Mouse (Mus musculus) MEL (cell line): Measurements from ENCODE around the gene Pax8.

Experiments used
- CHD1 ChIP-seq: IDR thresholded peaks from 2 replicates; pipeline ENCODE4 v1.6.1; 2012; ENCODE audit warnings: low read depth, mild to moderate bottlenecking, inconsistent platforms, low read length, improper control_type of control experiment
- CHD2 ChIP-seq: IDR thresholded peaks from 2 replicates; pipeline ENCODE4 v1.6.1; 2011; ENCODE audit warnings: low read length, improper control_type of control experiment
- CTCF ChIP-seq, 3 experiments: IDR thresholded peaks in 2 of 3; conservative IDR thresholded peaks in 1 of 3; 2 replicates each; pipeline ENCODE4 v1.5.1; 2011 to 2012; ENCODE audit warnings: low read length in 3 of 3, low read depth in 2 of 3, mild to moderate bottlenecking in 2 of 3, improper control_type of control experiment in 1 of 3, inconsistent platforms in 1 of 3, mixed read lengths in 1 of 3, moderate library complexity in 1 of 3; ENCODE audit not compliant: control insufficient read depth in 1 of 3, insufficient read depth in 1 of 3, poor library complexity in 1 of 3, severe bottlenecking in 1 of 3
- E2F4 ChIP-seq: IDR thresholded peaks from 2 replicates; pipeline ENCODE4 v1.6.1; 2011; ENCODE audit warnings: low read depth, low read length, improper control_type of control experiment, borderline replicate concordance
- EP300 ChIP-seq, 2 experiments: IDR thresholded peaks; 2 replicates each; pipeline ENCODE4 v1.6.1; 2011; ENCODE audit warnings: improper control_type of control experiment in 2 of 2, low read length in 2 of 2, low read depth in 1 of 2, mild to moderate bottlenecking in 1 of 2
- MAZ ChIP-seq: IDR thresholded peaks from 2 replicates; pipeline ENCODE4 v1.6.1; 2012; ENCODE audit warnings: low read depth, mild to moderate bottlenecking, inconsistent platforms, low read length, improper control_type of control experiment
- MEF2A ChIP-seq: IDR thresholded peaks from 2 replicates; pipeline ENCODE4 v1.6.1; 2014; ENCODE audit warnings: low read depth, mild to moderate bottlenecking, inconsistent platforms, low read length, improper control_type of control experiment; ENCODE audit not compliant: poor library complexity, insufficient replicate concordance, severe bottlenecking; ENCODE audit errors: extremely low read depth
- POLR2A ChIP-seq, 2 experiments: IDR thresholded peaks; 2 replicates each; pipeline ENCODE4 v1.6.1; 2011 to 2012; ENCODE audit warnings: low read length in 2 of 2, mild to moderate bottlenecking in 2 of 2, control low read depth in 1 of 2, improper control_type of control experiment in 1 of 2, low read depth in 1 of 2, moderate library complexity in 1 of 2; ENCODE audit not compliant: control insufficient read depth in 1 of 2, insufficient read depth in 1 of 2, poor library complexity in 1 of 2
- POLR2AphosphoS2 ChIP-seq: IDR thresholded peaks from 2 replicates; pipeline ENCODE4 v1.6.1; 2011; ENCODE audit warnings: low read length, improper control_type of control experiment
- POLR2AphosphoS5 ChIP-seq: IDR thresholded peaks from 2 replicates; pipeline ENCODE4 v1.6.1; 2012; ENCODE audit warnings: low read depth, borderline replicate concordance, mild to moderate bottlenecking, inconsistent platforms, low read length, moderate library complexity, mixed read lengths
- TCF12 ChIP-seq: IDR thresholded peaks from 2 replicates; pipeline ENCODE4 v1.6.1; 2014; ENCODE audit warnings: low read depth, mild to moderate bottlenecking, inconsistent platforms, low read length, improper control_type of control experiment, moderate library complexity
- UBTF ChIP-seq: IDR thresholded peaks from 2 replicates; pipeline ENCODE4 v1.6.1; 2012; ENCODE audit warnings: low read depth, mild to moderate bottlenecking, inconsistent platforms, low read length, improper control_type of control experiment, moderate library complexity, borderline replicate concordance; ENCODE audit not compliant: insufficient read depth
- USF1 ChIP-seq: IDR thresholded peaks from 2 replicates; pipeline ENCODE4 v1.6.1; 2014; ENCODE audit warnings: low read depth, mild to moderate bottlenecking, inconsistent platforms, low read length, improper control_type of control experiment, moderate library complexity
- ZNF384 ChIP-seq: IDR thresholded peaks from 2 replicates; pipeline ENCODE4 v1.6.1; 2012; ENCODE audit warnings: low read depth, mild to moderate bottlenecking, inconsistent platforms, low read length, improper control_type of control experiment

DNA sequence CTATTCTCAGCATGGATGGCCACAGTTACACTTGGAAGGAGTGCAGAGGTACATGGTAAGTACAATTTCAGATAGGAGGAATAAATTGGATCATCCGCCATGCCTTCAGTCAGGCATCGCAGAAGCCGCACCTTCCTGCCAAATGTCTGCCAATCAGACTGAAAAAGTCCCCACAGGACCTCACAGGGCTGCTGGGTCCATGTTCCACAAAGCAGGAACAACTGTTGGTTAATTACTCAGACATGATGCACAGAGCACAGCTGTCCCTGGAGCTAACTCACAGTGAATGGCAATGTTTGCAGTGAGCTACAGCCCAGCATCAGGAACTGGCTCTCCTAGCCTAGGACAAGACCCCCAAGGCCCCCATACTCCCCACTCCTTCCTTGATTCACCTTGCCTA lies 32.0 kb upstream of the Pax8 start:
- TF ChIP-seq ZNF384 (no peak), EP300 (IDR thresholded peaks at IDR 0.05; ENCODE audit: low read depth in 1 of 2, low read length in 2 of 2) (no peak), POLR2A (IDR thresholded peaks at IDR 0.05; ENCODE audit: control insufficient read depth in 1 of 2, insufficient read depth in 1 of 2, low read depth in 1 of 2, low read length in 2 of 2, poor library complexity in 1 of 2) (no peak), POLR2AphosphoS2 (no peak), CTCF (IDR thresholded peaks at IDR 0.05 in 2 of 3, conservative IDR thresholded peaks at IDR 0.05 in 1 of 3; ENCODE audit: control insufficient read depth in 1 of 3, insufficient read depth in 1 of 3, low read depth in 2 of 3, low read length in 3 of 3, poor library complexity in 1 of 3, severe bottlenecking in 1 of 3) (no peak), POLR2AphosphoS5 (no peak), MAZ (no peak), UBTF (no peak), USF1 (no peak), MEF2A (no peak), TCF12 (no peak), E2F4 (no peak), CHD2 (no peak), CHD1 (no peak)
